Mouse (Mus musculus) CD8-positive naive resting alpha-beta T cell, adult 57 days (primary cell): ENCODE data around the gene Defb38. TPM values are rescaled to one million over a fixed set of nuclear protein-coding genes. Genes with fewer than 3 reads are reported as not detected.

ENCODE experiments used
- total RNA-seq: library from RNA; stranded (reverse); gene quantifications from one replicate; pipeline ENCODE4 v1.2.4, GENCODE M21; 2023

The Defb38 gene
- total RNA-seq: not detected

GRCm38 (mm10) chr8:19026466-19026865 lies at the start of gene Defb38:
TSS of gene Defb38 (minus strand) at chr8:19026566.

GRCm38 (mm10) chr8:19064710-19065109 lies 38.3 kb upstream of the Defb38 start, which contains the start of gene Defb39:
TSS of gene Defb39 (minus strand) at chr8:19064810.

Other genes with a start within 250 kb of the Defb38 start
- gene Defb40, start 48.3 kb downstream of the Defb38 start, total RNA-seq: not detected
- not detected for gene Defb37, start 35.5 kb downstream of the Defb38 start, total RNA-seq
- gene Defb39, start 38.2 kb upstream of the Defb38 start, total RNA-seq: not detected
- gene Defb12, start 88.3 kb upstream of the Defb38 start, total RNA-seq: not detected
- not detected for gene Defb34, start 97.2 kb upstream of the Defb38 start, total RNA-seq
- gene Gm45826, start 114.2 kb upstream of the Defb38 start, total RNA-seq: not detected
- not detected for gene Defb14, start 167.8 kb upstream of the Defb38 start, total RNA-seq
- not detected for gene Defb4, start 172.1 kb upstream of the Defb38 start, total RNA-seq
- gene Defb6, start 198.9 kb upstream of the Defb38 start, total RNA-seq: not detected
- not detected for gene Defb46, start 213.3 kb upstream of the Defb38 start, total RNA-seq
- not detected for gene Defb5, start 221.0 kb upstream of the Defb38 start, total RNA-seq